Mouse (Mus musculus) retina, postnatal 7 days (tissue): ENCODE measurements around the gene Zfand2b.

Source experiments
- DNase-seq: peaks from one replicate; pipeline ENCODE4 v3.0.0-alpha.2; 2012; ENCODE audit warnings: low read depth, low spot score

Gene Zfand2b

GRCm38 (mm10) chr1:75168472-75169464 lies at the start of gene Zfand2b:
TSS of gene Zfand2b (plus strand) at chr1:75168646.
- peak; percentile 88 for DNase-seq

DNA sequence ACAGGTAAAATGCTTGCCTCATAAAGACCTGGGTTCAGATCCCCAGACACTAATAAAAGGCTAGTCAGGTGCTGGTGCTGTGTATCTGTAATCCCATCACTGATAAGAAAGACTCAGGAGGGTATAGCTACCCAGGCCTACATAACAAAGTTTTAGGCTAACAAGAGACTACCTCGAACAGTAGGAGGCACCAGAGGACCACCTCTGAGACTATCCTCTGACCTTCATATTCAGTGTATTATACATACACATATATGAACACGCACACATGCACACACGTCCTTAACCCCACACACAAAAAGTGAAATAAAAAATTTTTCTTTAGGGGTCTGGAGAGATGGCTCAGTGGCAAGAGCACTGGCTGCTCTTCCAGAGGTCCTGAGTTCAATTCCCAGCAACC lies 46.2 kb upstream of the Zfand2b start:
- no peak for DNase-seq

GRCm38 (mm10) chr1:75124346-75125321 lies 43.8 kb upstream of the Zfand2b start, which contains the start of gene Nhej1:
TSS of gene Nhej1 (minus strand) at chr1:75125200.
- DNase-seq, result peak; percentile 96

- DNase-seq, result no peak
Observed at GRCm38 (mm10) chr1:75125418-75125817, 43.0 kb upstream of the Zfand2b start.

DNA sequence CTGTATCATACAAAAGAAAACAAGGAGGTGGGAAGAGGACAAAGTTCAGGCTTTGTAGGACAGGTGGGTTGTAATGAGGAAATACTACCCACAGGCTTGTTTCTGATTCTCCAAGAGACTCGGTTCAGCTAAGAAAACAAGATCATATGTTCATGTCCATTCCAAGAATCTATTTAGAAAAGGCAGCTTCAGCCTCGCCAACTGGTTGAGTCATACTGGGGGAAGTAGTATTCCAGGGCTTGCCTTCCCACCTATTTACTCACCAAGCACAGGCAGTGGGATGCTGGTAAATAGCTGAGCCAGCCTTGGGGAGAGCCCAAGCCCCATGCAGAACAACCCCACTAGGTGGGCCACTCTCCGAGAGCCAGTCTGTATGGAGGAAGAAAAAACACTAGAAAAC lies 39.8 kb upstream of the Zfand2b start:
- DNase-seq, result no peak

DNA sequence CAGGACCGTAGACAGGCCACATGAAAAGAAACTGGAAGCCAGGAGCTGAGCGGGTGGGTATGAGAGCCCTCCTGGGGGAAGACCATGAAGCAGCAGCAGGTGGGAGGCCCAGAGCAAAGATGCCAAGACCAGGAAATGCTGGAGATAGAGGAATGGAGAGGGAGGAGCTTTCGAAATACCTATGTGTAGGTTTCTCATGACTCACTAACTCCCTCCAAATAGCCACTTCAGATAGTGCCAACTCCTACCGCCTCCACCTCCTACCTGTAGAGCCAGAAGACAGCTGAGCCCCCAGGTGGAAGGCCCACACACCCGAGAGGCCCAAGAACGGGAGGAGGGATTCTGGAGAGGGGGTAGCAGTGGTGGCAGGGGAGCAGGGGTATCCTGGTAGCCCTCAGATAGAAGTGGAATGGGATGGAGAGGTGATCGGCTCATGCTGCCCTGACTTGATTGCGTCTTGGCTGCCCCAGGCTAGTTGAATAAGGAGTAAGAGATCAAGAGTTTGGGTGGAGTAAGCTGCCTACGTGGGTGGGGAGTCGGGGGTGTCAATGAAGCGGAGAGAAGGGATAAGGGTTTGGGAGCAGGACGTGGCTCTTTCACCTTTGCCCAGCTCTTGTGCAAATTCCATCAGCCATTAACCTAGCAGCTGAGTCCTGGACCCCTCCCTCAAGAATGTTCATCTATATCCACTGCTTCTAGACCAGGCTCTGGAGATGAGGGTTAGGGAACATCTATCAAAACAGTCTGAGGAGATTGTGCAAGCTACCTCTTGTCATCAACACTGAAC lies 34.8 kb upstream of the Zfand2b start, which contains the start of gene Slc23a3:
TSS of gene Slc23a3 (minus strand) at position 470 of the 787 bp plus-strand sequence.
- no peak for DNase-seq

- no peak for DNase-seq
Observed at GRCm38 (mm10) chr1:75136293-75136692, 32.2 kb upstream of the Zfand2b start.

- no peak for DNase-seq
Observed at GRCm38 (mm10) chr1:75136730-75137129, 31.7 kb upstream of the Zfand2b start.

DNA sequence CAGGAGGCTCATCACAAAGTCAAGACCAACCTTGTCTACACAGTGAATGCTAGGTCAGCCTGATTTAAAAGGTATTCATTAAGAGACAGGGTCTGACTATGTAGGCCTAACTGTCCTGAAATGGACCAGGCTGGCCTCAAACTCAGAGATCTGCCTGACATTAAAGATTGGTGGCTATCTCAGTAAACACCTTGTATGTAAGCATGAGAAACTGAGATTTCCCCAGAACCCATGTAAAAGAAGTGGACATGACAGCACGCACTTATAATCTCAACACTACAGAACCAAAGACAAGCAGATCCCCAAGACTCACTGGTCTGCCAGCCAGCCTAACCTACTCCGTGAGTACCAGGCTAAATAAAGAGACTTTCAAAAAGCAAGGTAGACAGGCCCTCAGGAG lies 30.0 kb upstream of the Zfand2b start:
- DNase-seq, result no peak

GRCm38 (mm10) chr1:75140601-75141190 lies 27.8 kb upstream of the Zfand2b start:
- DNase-seq, result no peak

DNA sequence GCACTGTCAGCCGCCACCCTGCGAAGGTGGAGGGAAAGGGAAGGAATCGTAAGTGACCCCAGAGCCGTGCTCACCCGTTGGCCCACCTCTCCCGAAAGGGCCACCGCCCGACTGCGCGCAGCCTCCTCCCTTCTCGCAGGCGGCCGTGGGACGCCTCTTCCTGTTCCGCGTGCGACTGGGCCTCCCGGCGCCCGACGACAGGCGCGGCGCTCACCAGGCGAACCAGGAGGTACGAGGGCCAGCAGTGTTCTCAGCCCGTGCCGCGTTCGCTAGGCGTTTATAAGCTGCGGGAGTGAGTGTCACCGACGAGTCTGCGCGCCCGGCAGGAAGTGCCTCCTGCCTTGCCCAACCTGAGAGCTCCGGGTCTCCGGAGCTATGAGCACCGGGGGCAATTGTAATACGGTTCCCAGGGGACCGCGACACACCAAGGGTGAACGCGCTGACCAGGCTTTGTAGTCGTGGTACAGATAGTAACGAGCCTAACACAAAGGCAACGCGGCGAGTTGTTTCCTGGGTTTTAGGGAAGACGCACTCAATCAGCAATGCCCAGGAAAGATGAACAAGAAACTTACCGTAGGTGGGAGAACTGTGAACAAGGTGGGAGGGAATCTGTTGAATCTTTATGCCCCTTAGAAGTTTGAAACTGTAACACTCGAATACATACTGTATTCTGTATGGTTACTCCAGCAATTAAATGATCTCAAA lies 26.8 kb upstream of the Zfand2b start:
- no peak for DNase-seq

DNA sequence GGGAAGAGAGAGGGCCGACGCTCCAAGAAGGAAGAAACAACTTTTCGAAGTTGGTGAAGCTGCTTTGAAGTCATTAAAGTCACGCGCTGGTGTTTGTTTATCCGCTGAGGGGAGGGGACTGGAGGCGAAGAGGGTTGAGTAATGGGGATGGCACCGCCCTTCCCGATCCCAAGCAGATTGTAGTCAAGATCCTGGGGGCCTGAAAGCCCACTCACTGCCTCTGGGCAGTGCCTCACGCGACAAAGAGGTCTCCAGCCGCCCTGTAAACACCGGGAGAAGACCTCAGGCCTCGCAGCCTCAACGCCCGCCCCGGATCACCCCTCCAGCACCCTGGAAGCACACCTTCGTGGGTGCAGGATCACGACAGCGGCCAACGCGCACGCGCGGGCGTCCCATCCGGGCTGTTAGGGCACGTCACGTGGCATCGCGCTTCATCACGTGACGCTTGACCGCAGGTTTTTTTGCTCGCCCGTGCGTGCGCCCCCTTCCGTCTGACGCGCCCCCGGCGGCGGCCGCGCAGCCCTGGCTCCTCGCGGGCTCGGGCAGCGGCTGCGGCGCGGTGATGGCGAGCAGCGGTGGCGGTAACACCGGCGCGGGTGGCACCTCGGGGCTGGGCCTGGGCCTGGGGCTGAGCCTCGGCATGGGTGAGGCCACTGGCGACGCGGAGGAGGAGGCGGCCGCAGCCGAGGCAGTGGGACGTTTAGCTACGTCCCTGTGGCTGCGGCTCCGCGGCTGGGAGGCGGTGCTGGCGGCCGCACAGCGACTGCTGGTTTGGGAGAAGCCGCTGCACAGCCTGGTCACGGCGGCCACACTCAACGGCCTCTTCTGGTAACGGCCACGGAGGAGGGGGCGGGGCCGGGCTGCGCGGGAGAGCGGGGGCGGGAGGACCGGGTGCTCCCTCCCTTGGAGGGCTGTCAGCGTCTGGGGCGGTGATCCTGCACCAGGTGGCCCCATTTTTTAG lies 25.9 kb upstream of the Zfand2b start, which contains the start of the genes Cnppd1 and Retreg2:
TSS of gene Cnppd1 (minus strand) at position 411 of the 961 bp plus-strand sequence.
TSS of gene Retreg2 (plus strand) at position 478 of the 961 bp plus-strand sequence.
- peak; percentile 92 for DNase-seq

DNA sequence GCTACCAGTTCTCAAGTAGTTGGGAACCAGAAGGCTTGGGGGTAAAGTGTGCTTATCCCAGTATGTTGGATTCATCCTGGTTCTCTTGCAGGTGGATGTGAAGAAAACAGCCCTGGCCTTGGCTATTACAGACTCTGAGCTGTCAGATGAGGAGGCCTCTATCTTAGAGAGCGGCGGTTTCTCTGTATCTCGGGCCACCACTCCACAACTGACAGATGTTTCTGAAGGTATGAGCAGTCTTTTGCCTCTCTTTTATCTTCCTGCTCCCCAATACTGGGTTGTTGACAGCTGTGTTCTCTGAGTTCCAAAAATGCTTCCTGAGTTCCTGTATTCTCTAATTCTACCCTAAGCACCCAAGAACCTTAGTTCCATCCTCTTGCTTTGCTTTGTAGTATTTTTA lies 22.9 kb upstream of the Zfand2b start:
- no peak for DNase-seq

GRCm38 (mm10) chr1:75147411-75148135 lies 20.9 kb upstream of the Zfand2b start:
- DNase-seq, result no peak

- no peak for DNase-seq
Observed at GRCm38 (mm10) chr1:75148727-75149126, 19.7 kb upstream of the Zfand2b start.

DNA sequence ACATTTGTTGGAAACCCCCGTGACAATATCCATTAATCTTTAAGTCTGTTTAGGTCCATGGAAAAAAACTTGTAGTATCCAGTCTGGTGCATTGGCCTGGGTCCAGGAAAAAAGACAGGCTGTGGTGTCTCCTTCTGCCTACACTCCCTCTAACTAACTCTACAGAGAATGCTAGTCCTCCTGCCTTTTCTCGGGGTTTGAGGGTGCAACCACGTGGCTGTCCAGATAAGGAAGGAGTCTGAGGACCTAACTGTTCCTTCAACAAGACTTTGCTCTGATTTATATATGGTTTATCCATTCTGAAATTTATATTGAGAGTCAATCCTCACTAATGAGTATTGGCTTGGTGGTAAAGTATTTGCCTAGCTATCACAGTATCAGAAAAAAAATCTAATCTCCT lies 12.6 kb upstream of the Zfand2b start:
- DNase-seq, result no peak

DNA sequence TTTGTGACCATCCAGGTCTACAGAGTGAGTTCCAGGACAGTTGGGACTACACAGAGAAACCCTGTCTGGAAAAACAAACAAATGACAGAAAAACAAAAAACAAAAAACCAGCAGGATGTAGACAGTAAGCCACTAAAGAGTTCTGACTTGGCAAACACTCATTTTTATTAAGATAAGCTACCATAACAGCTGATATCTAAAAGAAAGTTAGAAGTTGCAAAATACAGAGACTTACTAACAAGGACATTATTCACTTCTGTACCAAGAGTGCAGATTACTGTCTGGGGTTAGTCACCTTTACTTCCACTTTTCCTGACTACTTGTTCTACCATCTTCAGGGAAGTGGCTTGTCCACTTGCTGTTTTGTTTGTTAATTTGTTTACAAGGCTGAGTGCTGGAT lies 9.5 kb upstream of the Zfand2b start:
- no peak for DNase-seq
